Mouse (Mus musculus) cortical plate, adult 2 months (tissue): Measurements from ENCODE around the gene Ptges3l. TPM values are rescaled to one million over a fixed set of nuclear protein-coding genes. Genes with fewer than 3 reads are reported as not detected.

Source experiments
- H3K27ac ChIP-seq: fragments of 200-500 bp; 2 replicates; pipeline ENCODE4 v1.5.1; 2012; ENCODE audit warnings: low read length, control low read depth, inconsistent platforms; ENCODE audit not compliant: insufficient read depth
- H3K4me1 ChIP-seq: fragments of 200-500 bp; 2 replicates; pipeline ENCODE4 v1.6.1; 2011; ENCODE audit warnings: low read length; ENCODE audit not compliant: control insufficient read depth, insufficient read depth
- H3K4me3 ChIP-seq: fragments of 200-500 bp; 2 replicates; pipeline ENCODE4 v1.5.1; 2011; ENCODE audit warnings: mild to moderate bottlenecking, low read length, control low read depth; ENCODE audit not compliant: insufficient read depth
- CTCF ChIP-seq: fragments of 200-500 bp; IDR thresholded peaks from 2 replicates; pipeline ENCODE4 v1.5.1; 2011; ENCODE audit warnings: mild to moderate bottlenecking, control low read depth, low read length; ENCODE audit not compliant: insufficient read depth; ENCODE audit errors: extremely low read depth
- POLR2A ChIP-seq: fragments of 200-500 bp; IDR thresholded peaks from 2 replicates; pipeline ENCODE4 v1.6.1; 2011; ENCODE audit warnings: mild to moderate bottlenecking, low read length, control low read depth; ENCODE audit not compliant: insufficient read depth; ENCODE audit errors: extremely low read depth
- polyA plus RNA-seq: library from polyadenylated mRNA; depleted of rRNA; stranded (reverse); fragments of >200 nt; gene quantifications from 2 replicates; pipeline ENCODE4 v1.2.3, GENCODE M21; 2012

Ptges3l gene
- polyA plus RNA-seq, 1 experiment: 7.5 TPM

DNA sequence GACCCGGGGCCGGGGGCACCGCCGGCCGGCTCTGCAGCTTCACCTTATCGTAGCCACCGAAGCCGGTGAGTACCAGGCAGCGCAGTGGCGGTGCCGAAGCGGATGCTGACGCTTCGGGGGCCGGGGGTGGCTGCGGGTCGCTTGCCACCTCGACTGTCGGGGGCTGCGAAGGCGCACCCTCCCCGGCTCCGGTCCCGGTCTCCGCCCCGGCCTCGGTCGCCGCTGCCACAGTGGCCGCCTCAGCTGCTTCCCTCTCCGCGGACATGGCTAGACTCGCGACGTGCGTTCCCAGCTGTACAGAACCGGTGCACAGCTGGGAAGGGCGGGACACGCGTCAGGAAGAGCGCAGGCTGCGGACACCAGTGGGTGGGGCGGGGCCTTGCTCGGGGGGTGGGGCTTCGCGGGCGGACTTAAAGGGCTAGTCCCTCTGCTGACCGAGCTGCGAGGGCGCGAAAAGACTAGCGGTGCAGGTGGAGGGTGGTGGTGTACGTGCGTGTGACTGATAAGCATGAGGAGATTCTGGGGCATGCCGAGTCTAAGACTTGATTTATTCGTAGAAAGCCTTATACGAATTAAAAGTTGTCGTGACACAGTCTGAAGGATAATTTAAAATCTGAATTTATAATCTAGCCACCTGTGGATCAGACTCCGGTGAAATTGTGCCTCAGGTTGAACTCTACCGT lies 40.9 kb upstream of the Ptges3l start, which contains the start of gene Vat1:
Gene Vat1 (minus strand): TSS at position 362 of the 683 bp plus-strand sequence.
- H3K4me1 ChIP-seq: peaks cover 4% of the 10 kb centered on the region; the same call in 1 of the 2 replicates
- H3K4me3 ChIP-seq: peak within 1 kb of the TSS; percentile 66
- TF ChIP-seq CTCF (no peak), POLR2A (peak; percentile 61; the same call in 1 of the 2 replicates)
- H3K27ac ChIP-seq: peak within 1 kb of the TSS; percentile 68

DNA sequence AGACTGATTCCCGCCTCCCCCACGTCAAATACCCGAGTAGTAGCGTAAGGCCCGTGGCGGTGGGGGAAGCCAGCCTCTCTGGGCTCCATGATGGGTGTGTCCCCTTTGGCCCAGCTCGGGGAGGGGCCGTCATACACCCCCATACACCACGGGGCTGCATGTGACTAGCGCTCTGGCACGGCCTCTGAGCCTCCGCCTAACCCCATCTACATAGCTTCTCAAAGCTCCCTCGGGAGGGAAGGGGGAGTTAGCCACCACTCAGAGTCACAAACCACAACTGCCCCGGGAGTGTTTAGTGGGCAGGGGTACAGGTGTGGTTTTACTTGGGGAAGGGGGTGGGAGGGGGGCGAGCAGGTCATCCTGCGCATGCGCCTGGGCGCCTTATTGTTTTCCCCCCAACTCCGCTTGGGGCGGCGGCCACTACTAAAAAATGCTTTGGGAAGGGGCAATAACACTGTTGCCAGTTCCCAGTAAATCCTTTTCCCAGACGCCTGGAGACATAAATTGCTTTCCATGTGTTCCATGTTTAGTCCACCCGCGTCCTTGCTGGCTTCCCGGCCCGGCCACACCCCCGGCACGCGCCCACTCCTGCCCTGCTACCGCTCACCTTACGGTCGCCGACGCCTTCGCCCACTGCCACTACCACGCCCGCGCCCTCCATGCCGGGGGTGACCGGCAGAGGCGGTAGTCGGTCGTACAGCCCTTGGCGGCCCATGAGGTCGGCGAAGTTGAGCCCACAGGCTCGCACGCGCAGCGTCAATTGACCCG lies 40.2 kb upstream of the Ptges3l start:
- peak overlapping the region; percentile 68 for H3K27ac ChIP-seq
- H3K4me3 ChIP-seq: peak overlapping the region; percentile 66
- no peak for TF ChIP-seq CTCF
- TF ChIP-seq POLR2A: no peak
- H3K4me1 ChIP-seq: peaks cover 4% of the 10 kb centered on the region; the same call in 1 of the 2 replicates

- Histone ChIP-seq H3K4me3 (peak within 1 kb of the TSS; percentile 66), H3K4me1 (peaks cover 4% of the 10 kb centered on the region; the same call in 1 of the 2 replicates), H3K27ac (peak within 1 kb of the TSS; percentile 68)
- no peak for TF ChIP-seq CTCF
- TF ChIP-seq POLR2A: no peak
Observed at GRCm38 (mm10) chr11:101464211-101465100, 39.3 kb upstream of the Ptges3l start, which contains the start of gene Rnd2. Rnd2 (plus strand) TSS chr11:101464999.

GRCm38 (mm10) chr11:101462583-101463440 lies 37.7 kb upstream of the Ptges3l start:
- Histone ChIP-seq H3K4me3 (no peak overlapping the region), H3K4me1 (peaks cover 4% of the 10 kb centered on the region; the same call in 1 of the 2 replicates), H3K27ac (no peak overlapping the region)
- TF ChIP-seq POLR2A: no peak
- no peak for TF ChIP-seq CTCF

GRCm38 (mm10) chr11:101462141-101462540 lies 37.0 kb upstream of the Ptges3l start:
- Histone ChIP-seq H3K4me3 (no peak overlapping the region), H3K4me1 (peaks cover 4% of the 10 kb centered on the region; the same call in 1 of the 2 replicates), H3K27ac (no peak overlapping the region)
- TF ChIP-seq POLR2A (no peak), CTCF (no peak)

DNA sequence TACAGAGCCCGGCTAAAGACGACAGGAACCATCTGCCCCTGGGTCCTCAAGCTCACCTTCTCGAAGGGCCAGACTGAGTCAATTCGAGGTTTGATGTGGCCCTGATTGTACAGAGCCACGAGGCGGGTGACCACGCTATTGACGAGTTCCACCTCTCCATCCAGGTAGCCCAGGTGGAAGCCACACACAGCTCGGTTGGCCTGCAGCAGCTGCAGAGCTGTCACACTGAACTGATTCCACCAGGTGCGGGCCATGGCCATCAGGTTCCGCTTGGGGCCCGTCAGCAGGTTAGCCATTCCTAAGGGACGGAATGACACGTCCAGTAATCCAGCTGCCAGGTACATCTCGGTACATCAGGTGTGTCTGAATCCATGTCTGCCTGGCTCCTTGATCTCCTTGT lies 35.2 kb upstream of the Ptges3l start:
- Histone ChIP-seq H3K27ac (no peak overlapping the region), H3K4me1 (peaks cover 4% of the 10 kb centered on the region; the same call in 1 of the 2 replicates), H3K4me3 (no peak overlapping the region)
- TF ChIP-seq CTCF: no peak
- TF ChIP-seq POLR2A: no peak

GRCm38 (mm10) chr11:101459716-101460115 lies 34.6 kb upstream of the Ptges3l start:
- H3K27ac ChIP-seq: no peak overlapping the region
- no peak overlapping the region for H3K4me3 ChIP-seq
- peaks cover 4% of the 10 kb centered on the region; the same call in 1 of the 2 replicates for H3K4me1 ChIP-seq
- no peak for TF ChIP-seq CTCF
- no peak for TF ChIP-seq POLR2A

DNA sequence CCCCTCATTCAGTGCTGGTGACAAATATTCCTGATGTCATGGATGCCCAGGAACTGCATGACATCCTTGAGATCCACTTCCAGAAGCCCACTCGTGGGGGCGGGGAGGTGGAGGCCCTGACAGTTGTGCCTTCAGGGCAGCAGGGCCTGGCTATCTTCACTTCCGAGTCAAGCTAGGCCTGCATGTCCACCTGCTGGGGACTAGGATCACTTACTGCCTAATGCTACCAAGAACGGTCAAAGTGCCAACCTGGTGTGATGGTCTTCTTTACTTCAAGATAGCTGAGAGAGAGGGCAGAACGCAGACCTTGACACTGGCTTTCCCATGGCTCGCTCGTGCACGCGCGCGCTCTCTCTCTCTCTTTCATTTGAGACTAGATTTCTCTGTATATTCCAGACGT lies 33.1 kb upstream of the Ptges3l start:
- no peak overlapping the region for H3K27ac ChIP-seq
- TF ChIP-seq POLR2A: no peak
- TF ChIP-seq CTCF: no peak
- H3K4me1 ChIP-seq: peaks cover 4% of the 10 kb centered on the region; the same call in 1 of the 2 replicates
- H3K4me3 ChIP-seq: no peak overlapping the region
